Mouse (Mus musculus) cortical plate, adult 2 months (tissue): ENCODE measurements at regions not wholly inside any gene's neighbourhood (a gene's known extent, or its start where the extent isn't known, plus 50 kb on each side); places are given as distances from the start of the nearest gene placed in this dataset.

Experiments used
- CTCF ChIP-seq: fragments of 200-500 bp; IDR thresholded peaks from 2 replicates; pipeline ENCODE4 v1.5.1; 2011; ENCODE audit warnings: mild to moderate bottlenecking, control low read depth, low read length; ENCODE audit not compliant: insufficient read depth; ENCODE audit errors: extremely low read depth
- POLR2A ChIP-seq: fragments of 200-500 bp; IDR thresholded peaks from 2 replicates; pipeline ENCODE4 v1.6.1; 2011; ENCODE audit warnings: mild to moderate bottlenecking, low read length, control low read depth; ENCODE audit not compliant: insufficient read depth; ENCODE audit errors: extremely low read depth

GRCm38 (mm10) chr12:29222099-29222498 lies 306.1 kb upstream of the Myt1l start:
- TF ChIP-seq POLR2A (no peak), CTCF (no peak)
